Mouse (Mus musculus) hindbrain, embryonic 11.5 days (tissue): ENCODE results near the gene Ugt1a2. TPM values are rescaled to one million over a fixed set of nuclear protein-coding genes. Genes with fewer than 3 reads are reported as not detected.

ENCODE experiments used
- ATAC-seq: fragments of 200-750 bp; cut with Nextera tagmentation; 2 replicates; pipeline ENCODE4 v1.8.0; 2017; ENCODE audit warnings: mild to moderate bottlenecking, moderate TSS enrichment, moderate library complexity; ENCODE audit not compliant: low FRiP score
- DNase-seq: peaks from one replicate; pipeline ENCODE4 v3.0.0-alpha.2; 2015; ENCODE audit warnings: low spot score
- H3K27ac ChIP-seq: fragments of 300-500 bp; sonication (generic); 2 replicates; pipeline ENCODE4 v1.5.1; 2014; ENCODE audit warnings: mild to moderate bottlenecking, low read depth, low read length
- H3K27me3 ChIP-seq: fragments of 300-500 bp; sonication (generic); 2 replicates; pipeline ENCODE4 v1.6.1; 2014; ENCODE audit warnings: mild to moderate bottlenecking, low read length, moderate library complexity, mixed read lengths; ENCODE audit not compliant: control insufficient read depth, insufficient read depth
- H3K36me3 ChIP-seq: fragments of 300-500 bp; sonication (generic); 2 replicates; pipeline ENCODE4 v1.6.1; 2014; ENCODE audit warnings: mild to moderate bottlenecking, low read length, moderate library complexity, mixed read lengths; ENCODE audit not compliant: control insufficient read depth, insufficient read depth
- H3K4me1 ChIP-seq: fragments of 300-500 bp; sonication (generic); replicated peaks from 2 replicates; pipeline ENCODE4 v1.6.1; 2014; ENCODE audit warnings: low read length, mixed read lengths; ENCODE audit not compliant: control insufficient read depth, insufficient read depth
- H3K4me2 ChIP-seq: fragments of 300-500 bp; sonication (generic); replicated peaks from 2 replicates; pipeline ENCODE4 v1.6.1; 2014; ENCODE audit warnings: mild to moderate bottlenecking, low read depth, low read length
- H3K4me3 ChIP-seq: fragments of 300-500 bp; sonication (generic); 2 replicates; pipeline ENCODE4 v1.5.1; 2014; ENCODE audit warnings: low read depth, low read length
- H3K9ac ChIP-seq: fragments of 300-500 bp; sonication (generic); 2 replicates; pipeline ENCODE4 v1.6.1; 2014; ENCODE audit warnings: low read depth, low read length
- H3K9me3 ChIP-seq: fragments of 300-500 bp; sonication (generic); 2 replicates; pipeline ENCODE4 v1.6.1; 2016; ENCODE audit warnings: low read length; ENCODE audit not compliant: control insufficient read depth
- WGBS: fragments of 180-500 bp; shearing (Covaris S2); extraction: QIAGEN DNeasy Blood & Tissue Kit; methylation state at CpG from one replicate; pipeline ENCODE4 v1.1.7; 2014; 5-methylcytosine and 5-hydroxymethylcytosine counted together
- polyA plus RNA-seq: library from polyadenylated mRNA; unstranded; fragments of >200 nt; fragmentation: Nextera tagmentation; extraction: Ambion mirVana; gene quantifications from 2 replicates; pipeline ENCODE4 v1.2.1, GENCODE M21; 2014

The Ugt1a2 gene
- polyA plus RNA-seq, 1 experiment from 2014 or later: not detected

GRCm38 (mm10) chr1:88262255-88262654 lies 61.9 kb downstream of the Ugt1a2 start:
- H3K4me2 ChIP-seq: no peak overlapping the region
- 90% methylated on average over 4 of the region's 4 CpGs for WGBS
- ATAC-seq (no peak), DNase-seq (no peak)
- no peak overlapping the region for H3K9ac ChIP-seq
- H3K4me1 ChIP-seq: no peaks in the 10 kb centered on the region
- H3K9me3 ChIP-seq: peaks cover 33% of the 10 kb centered on the region
- H3K27me3 ChIP-seq: no peaks in the 10 kb centered on the region
- H3K36me3 ChIP-seq: peaks cover 57% of the 10 kb centered on the region
- no peak overlapping the region for H3K4me3 ChIP-seq
- no peak overlapping the region for H3K27ac ChIP-seq

GRCm38 (mm10) chr1:88262961-88263360 lies 62.6 kb downstream of the Ugt1a2 start:
- WGBS: 79% methylated on average over 6 of the region's 6 CpGs
- Histone ChIP-seq H3K27me3 (no peaks in the 10 kb centered on the region), H3K4me1 (no peaks in the 10 kb centered on the region), H3K9ac (no peak overlapping the region), H3K27ac (no peak overlapping the region), H3K36me3 (peaks cover 64% of the 10 kb centered on the region), H3K9me3 (peaks cover 27% of the 10 kb centered on the region), H3K4me3 (no peak overlapping the region), H3K4me2 (no peak overlapping the region)
- ATAC-seq (no peak), DNase-seq (no peak)

DNA sequence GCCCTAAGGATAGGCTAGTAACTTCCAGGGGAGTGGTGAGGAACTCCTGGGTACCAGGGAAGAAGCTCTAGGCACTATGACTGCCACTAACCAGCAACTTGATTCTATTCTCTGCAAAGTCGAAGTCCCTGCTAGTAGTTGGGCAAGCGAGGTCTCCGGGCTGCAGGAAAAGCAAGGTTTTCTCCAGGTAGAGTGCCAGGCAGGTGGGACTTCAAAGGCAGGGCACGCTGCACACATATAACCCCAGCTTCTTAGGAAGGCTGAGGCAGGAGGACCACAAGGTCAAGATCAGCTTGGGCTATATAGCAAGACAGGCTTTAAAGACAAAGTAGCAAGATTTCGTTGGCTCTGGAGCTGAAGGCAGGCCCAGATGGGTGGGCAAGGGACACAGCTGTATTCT lies 63.4 kb downstream of the Ugt1a2 start:
- Histone ChIP-seq H3K4me3 (no peak overlapping the region), H3K36me3 (peaks cover 72% of the 10 kb centered on the region), H3K27ac (no peak overlapping the region), H3K9me3 (peaks cover 25% of the 10 kb centered on the region), H3K9ac (no peak overlapping the region), H3K4me1 (no peaks in the 10 kb centered on the region), H3K27me3 (no peaks in the 10 kb centered on the region), H3K4me2 (no peak overlapping the region)
- ATAC-seq (no peak), DNase-seq (no peak)
- WGBS: 91% methylated on average over 5 of the region's 5 CpGs

GRCm38 (mm10) chr1:88264237-88264868 lies 64.0 kb downstream of the Ugt1a2 start:
- DNase-seq (no peak), ATAC-seq (no peak)
- Histone ChIP-seq H3K27ac (no peak overlapping the region), H3K27me3 (no peaks in the 10 kb centered on the region), H3K9ac (no peak overlapping the region), H3K4me3 (no peak overlapping the region), H3K36me3 (peaks cover 77% of the 10 kb centered on the region), H3K4me2 (no peak overlapping the region), H3K9me3 (peaks cover 22% of the 10 kb centered on the region), H3K4me1 (no peaks in the 10 kb centered on the region)
- WGBS: 90% methylated on average over 7 of the region's 7 CpGs

GRCm38 (mm10) chr1:88264869-88265240 lies 64.5 kb downstream of the Ugt1a2 start:
- Histone ChIP-seq H3K9ac (no peak overlapping the region), H3K27me3 (no peaks in the 10 kb centered on the region), H3K27ac (no peak overlapping the region), H3K9me3 (peaks cover 20% of the 10 kb centered on the region), H3K36me3 (peaks cover 81% of the 10 kb centered on the region), H3K4me3 (no peak overlapping the region), H3K4me2 (no peak overlapping the region), H3K4me1 (no peaks in the 10 kb centered on the region)
- DNase-seq (no peak), ATAC-seq (no peak)
- 77% methylated on average over 4 of the region's 4 CpGs for WGBS

GRCm38 (mm10) chr1:88266123-88266522 lies 65.7 kb downstream of the Ugt1a2 start:
- Histone ChIP-seq H3K4me3 (no peak overlapping the region), H3K4me2 (no peak overlapping the region), H3K27me3 (no peaks in the 10 kb centered on the region), H3K9me3 (peaks cover 12% of the 10 kb centered on the region), H3K27ac (no peak overlapping the region), H3K36me3 (peaks cover 81% of the 10 kb centered on the region), H3K9ac (no peak overlapping the region), H3K4me1 (no peaks in the 10 kb centered on the region)
- 88% methylated on average over 13 of the region's 13 CpGs for WGBS
- DNase-seq (no peak), ATAC-seq (no peak)

- ATAC-seq: peak; percentile 20; the same call in 1 of the 2 replicates
- Histone ChIP-seq H3K27me3 (no peaks in the 10 kb centered on the region), H3K4me2 (no peak overlapping the region), H3K27ac (no peak overlapping the region), H3K9me3 (peaks cover 10% of the 10 kb centered on the region; the same call in 1 of the 2 replicates), H3K4me3 (no peak overlapping the region), H3K36me3 (peaks cover 84% of the 10 kb centered on the region), H3K4me1 (no peaks in the 10 kb centered on the region), H3K9ac (no peak overlapping the region)
- no peak for DNase-seq
- WGBS: 94% methylated on average over 6 of the region's 6 CpGs
These were observed 67.1 kb downstream of the Ugt1a2 start for GRCm38 (mm10) chr1:88267489-88267888.

DNA sequence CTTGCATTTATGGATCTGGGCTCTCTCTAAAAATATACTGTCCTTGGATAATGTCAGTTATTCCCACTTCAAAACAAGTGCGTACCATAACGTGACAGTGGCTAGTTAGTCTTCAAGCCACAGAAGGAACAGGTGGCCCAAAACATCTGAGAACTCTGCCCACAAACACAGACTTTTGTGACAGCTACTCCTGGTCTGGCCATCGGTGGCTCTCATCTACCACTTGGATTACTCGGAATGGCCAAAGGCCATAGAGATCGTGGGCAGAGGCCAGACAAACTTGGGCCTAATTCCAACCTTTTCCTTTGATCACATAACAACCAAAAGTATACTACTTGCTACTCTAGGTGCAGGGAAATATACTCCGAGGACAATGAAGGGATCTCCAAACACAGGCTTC lies 67.7 kb downstream of the Ugt1a2 start:
- Histone ChIP-seq H3K4me3 (no peak overlapping the region), H3K9ac (no peak overlapping the region), H3K36me3 (peaks cover 82% of the 10 kb centered on the region), H3K27me3 (no peaks in the 10 kb centered on the region), H3K27ac (no peak overlapping the region), H3K9me3 (peaks cover 10% of the 10 kb centered on the region; the same call in 1 of the 2 replicates), H3K4me2 (no peak overlapping the region), H3K4me1 (no peaks in the 10 kb centered on the region)
- DNase-seq (no peak), ATAC-seq (no peak)
- 89% methylated on average over 6 of the region's 6 CpGs for WGBS
